Mouse (Mus musculus): ENCODE results near the gene Ifit1bl1.
"Not testable (repeated sequence)": the region's sequence is repeated elsewhere in the genome, so short reads cannot be mapped to it uniquely, and the experiment has no call there.

The Ifit1bl1 gene

GRCm38 (mm10) chr19:34601888-34602287, at the start of gene Ifit1bl1:
Ifit1bl1 (minus strand) TSS chr19:34601956.
- DNase-seq, result not testable (repeated sequence)

- no peak for DNase-seq
Observed at GRCm38 (mm10) chr19:34650997-34651396, 49.2 kb upstream of the Ifit1bl1 start.

- DNase-seq, result no peak
Observed at GRCm38 (mm10) chr19:34650276-34650675, 48.5 kb upstream of the Ifit1bl1 start.

- not testable (repeated sequence) for DNase-seq
Observed at GRCm38 (mm10) chr19:34647630-34648029, 45.9 kb upstream of the Ifit1bl1 start.

DNA sequence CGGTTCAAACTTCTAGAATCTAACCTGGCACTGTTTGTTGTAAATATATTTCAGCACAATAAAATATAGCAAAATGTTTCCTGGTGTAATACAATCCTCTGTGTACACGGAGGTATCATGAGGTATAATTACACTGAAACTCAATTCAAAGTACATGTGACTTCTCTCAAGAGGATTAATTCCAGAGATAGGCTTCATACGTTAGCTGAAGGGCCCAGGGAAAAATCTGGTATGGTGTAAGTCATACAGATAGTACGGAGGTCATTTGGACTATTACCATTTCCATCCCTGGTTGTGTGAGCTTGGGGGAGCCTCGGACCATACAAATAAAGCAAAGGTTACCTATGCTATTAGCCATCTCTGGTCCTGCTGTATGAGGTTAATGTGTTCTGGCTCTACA, 40.9 kb upstream of the Ifit1bl1 start:
- DNase-seq, result no peak

- no peak for DNase-seq
Observed at GRCm38 (mm10) chr19:34640623-34641022, 38.9 kb upstream of the Ifit1bl1 start, which contains the start of the genes Ifit1bl2 and Ifit1. Ifit1bl2 (minus strand) TSS chr19:34640743. Ifit1 (plus strand) TSS chr19:34640871.

- peak; percentile 43 for DNase-seq
Observed at GRCm38 (mm10) chr19:34636933-34637557, 35.3 kb upstream of the Ifit1bl1 start.

GRCm38 (mm10) chr19:34633484-34633883, 31.7 kb upstream of the Ifit1bl1 start:
- no peak for DNase-seq

DNA sequence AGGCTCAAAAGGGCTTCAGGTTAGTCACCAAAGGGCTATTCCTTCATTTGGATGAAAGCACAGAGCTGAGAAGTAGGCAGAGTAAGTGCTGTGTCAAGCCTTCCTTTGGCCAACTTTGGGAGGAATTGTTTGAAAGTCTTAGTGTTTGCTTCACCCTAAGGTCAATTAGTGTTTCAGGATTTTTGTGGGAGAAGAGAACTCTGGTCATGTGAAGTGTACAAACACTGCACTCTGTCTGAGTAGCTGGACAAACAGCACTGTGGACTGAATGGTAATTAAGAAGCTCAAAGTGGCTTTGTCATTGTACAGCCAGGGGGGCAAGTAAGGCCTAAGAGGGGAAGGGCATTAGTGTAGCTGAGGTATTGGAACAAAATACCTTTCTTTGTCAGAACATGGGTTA, 29.7 kb upstream of the Ifit1bl1 start:
- no peak for DNase-seq

GRCm38 (mm10) chr19:34627496-34627895, 25.7 kb upstream of the Ifit1bl1 start:
- DNase-seq, result no peak

DNA sequence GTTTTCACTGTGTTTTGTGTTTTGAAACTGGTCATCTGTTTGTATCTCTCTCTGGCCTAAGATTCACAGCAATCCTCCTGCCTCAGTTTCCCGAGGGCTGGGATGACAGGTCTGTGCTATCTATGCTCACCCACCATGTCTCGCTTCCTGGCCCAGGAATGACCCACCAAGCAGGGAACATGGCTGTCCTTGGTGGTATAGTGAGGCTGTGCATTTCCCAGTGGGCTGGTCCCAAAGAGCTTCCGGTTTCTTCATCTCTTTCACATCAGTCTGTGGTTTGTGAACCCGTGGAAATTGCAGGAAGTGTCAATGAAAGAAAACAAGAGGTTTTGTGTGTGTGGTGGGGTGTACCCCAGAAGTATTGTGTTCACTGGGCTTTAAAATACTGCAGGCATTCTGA, 22.9 kb upstream of the Ifit1bl1 start:
- no peak for DNase-seq

DNA sequence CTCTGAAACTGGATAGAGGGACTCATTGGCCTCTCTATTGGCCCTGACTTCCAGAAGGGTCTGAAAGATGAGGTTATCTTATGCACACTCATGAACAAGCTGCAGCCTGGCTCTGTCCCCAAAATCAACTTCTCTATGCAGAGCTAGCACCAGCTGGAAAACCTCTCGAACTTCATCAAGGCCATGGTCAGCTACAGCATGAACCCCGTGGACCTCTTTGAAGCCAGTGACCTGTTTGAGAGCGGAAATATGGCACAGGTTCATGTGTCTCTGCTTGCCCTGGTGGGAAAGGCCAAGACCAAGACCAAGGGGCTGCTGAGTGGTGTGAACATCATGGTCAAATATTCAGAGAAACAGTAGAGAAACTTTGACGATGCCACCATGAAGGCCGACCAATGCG, 22.0 kb upstream of the Ifit1bl1 start:
- no peak for DNase-seq

- DNase-seq, result no peak
Observed at GRCm38 (mm10) chr19:34620871-34621270, 19.1 kb upstream of the Ifit1bl1 start.

GRCm38 (mm10) chr19:34612243-34613001, 10.7 kb upstream of the Ifit1bl1 start:
- not testable (repeated sequence) for DNase-seq

GRCm38 (mm10) chr19:34610118-34610517, 8.4 kb upstream of the Ifit1bl1 start:
- DNase-seq, result not testable (repeated sequence)

DNA sequence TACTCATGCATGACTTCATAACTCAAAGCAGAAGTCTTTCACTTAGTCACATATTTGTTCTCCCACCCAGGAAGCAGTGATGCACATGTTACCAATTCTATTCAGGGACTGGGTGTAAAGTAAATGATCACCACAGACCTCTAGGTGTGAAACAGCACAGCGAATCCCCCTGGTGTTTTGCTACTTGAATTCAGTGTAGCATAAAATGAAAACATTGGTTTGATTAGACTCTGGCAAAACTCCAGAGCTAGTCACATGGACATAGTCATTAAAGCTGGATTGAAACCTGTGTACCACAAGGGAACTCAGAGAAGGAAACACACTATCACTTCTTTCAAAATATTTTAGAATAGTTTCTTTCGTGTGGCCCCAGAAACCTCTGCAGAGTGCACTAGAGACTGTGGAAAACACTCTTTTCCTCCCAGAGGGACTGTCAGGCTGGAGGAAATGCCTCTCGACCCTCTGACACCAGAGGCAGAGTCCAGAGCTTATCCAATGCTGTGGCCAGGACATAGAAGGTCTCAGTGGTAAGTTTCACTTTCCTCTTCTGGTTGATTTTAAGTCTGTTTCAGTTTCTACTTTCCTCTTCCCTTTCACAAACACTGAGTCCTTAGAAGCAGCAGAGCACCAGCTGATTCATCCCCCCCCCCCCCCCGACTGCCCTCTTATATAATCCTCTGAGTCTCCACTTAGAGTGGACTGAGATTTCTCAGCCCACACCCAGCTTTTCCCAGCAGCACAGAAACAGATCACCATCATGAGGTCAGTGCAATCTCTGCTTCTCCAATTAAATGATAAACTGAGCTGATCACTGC, 5.7 kb upstream of the Ifit1bl1 start, which contains the start of gene Ifit3b:
TSS of gene Ifit3b (plus strand) at position 734 of the 815 bp plus-strand sequence.
- DNase-seq, result not testable (repeated sequence)

GRCm38 (mm10) chr19:34605472-34605871, 3.7 kb upstream of the Ifit1bl1 start:
- no peak for DNase-seq

DNA sequence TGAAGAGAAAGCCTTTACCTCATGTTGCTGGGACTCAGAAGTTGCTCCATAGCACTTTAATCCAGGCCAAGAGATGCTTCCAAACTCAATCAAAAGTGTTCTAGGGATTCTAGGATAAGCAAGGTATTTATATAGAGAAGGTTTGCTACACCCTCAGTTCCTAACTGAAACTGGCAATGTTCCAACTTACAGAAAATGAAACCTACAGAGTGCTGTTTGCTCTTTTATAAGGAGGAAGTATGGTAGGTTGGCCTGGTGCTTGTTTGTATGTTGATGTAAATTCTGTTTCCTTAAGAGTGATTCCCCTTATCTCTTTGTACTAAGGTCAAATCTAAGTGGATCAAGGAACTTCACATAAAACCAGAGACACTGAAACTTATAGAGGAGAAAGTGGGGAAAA, 2.5 kb downstream of the Ifit1bl1 start:
- not testable (repeated sequence) for DNase-seq

GRCm38 (mm10) chr19:34598341-34598740, 3.4 kb downstream of the Ifit1bl1 start:
- DNase-seq, result no peak

DNA sequence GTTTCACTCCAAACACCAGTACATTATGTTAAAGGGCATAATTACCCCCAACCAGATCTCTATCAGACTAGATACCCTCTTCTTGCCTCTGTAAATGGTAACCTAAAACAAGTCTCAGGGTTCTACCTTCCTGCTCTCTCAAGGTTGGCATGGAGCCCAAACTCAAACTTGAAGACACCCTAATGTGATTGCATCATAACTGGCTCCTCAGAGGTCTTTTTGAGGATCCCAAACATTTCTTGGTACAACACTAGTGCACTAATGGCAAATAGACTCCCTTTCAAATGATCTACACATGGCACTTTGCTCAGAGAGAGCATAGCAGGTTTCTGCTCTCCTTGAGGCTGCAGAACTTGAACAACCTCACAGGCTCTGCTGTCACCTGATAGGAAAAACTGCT, 4.9 kb downstream of the Ifit1bl1 start:
- DNase-seq, result no peak

- not testable (repeated sequence) for DNase-seq
Observed at GRCm38 (mm10) chr19:34594523-34594922, 7.2 kb downstream of the Ifit1bl1 start.

GRCm38 (mm10) chr19:34593456-34593855, 8.3 kb downstream of the Ifit1bl1 start:
- no peak for DNase-seq

GRCm38 (mm10) chr19:34588959-34589358, 12.8 kb downstream of the Ifit1bl1 start:
- DNase-seq, result no peak
